Mouse (Mus musculus): ENCODE results near the gene Xab2. TPM values are rescaled to one million over a fixed set of nuclear protein-coding genes. Genes with fewer than 3 reads are reported as not detected.
"Not testable (repeated sequence)": the region's sequence is repeated elsewhere in the genome, so short reads cannot be mapped to it uniquely, and the experiment has no call there.

Xab2 gene
- total and polyA plus RNA-seq, 3 experiments, result 49.9 to 60.7 (median 57.1) TPM

DNA sequence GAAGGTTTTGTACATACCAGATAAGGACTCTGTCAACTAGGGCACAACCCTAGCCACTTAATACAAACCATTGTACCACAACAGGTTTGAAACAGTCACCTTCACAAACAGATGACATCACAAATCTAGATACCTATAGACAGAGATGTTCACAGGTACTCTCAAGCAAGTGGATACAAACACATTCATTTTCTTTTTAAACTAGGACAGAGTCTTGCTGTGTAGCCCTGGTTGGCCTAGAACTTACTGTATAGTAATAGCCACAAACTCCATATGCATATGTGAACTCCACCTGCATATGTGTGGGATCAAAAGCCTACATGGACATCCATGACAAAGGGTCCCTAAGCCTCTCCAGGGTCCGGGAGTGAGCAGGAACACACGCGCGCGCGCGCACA, 34.1 kb downstream of the Xab2 start, which contains the start of gene Camsap3:
Gene Camsap3 (plus strand): TSS at position 301 of the 398 bp plus-strand sequence.
- DNase-seq (ENCODE audit: extremely low read depth), result no peak
- H3K27ac ChIP-seq (ENCODE audit: insufficient read depth, low read depth), result no peak within 1 kb of the TSS
- peak within 1 kb of the TSS; percentile 10; the same call in 1 of the 2 replicates for H3K9ac ChIP-seq (ENCODE audit: insufficient read depth, low read depth)
- peak within 1 kb of the TSS; percentile 82 for H3K4me2 ChIP-seq (ENCODE audit: insufficient read depth, low read depth, poor library complexity, severe bottlenecking)
- H3K4me3 ChIP-seq (replicated peaks in 1 of 3; ENCODE audit: low read depth in 2 of 3, low read length in 2 of 3, poor library complexity in 1 of 3), result peak within 1 kb of the TSS in 2 of 3 experiments; percentile 47 to 58
- H3K79me2 ChIP-seq (replicated peaks; ENCODE audit: control insufficient read depth, extremely low read depth, insufficient read depth, poor library complexity, severe bottlenecking), result no peaks in the 10 kb centered on the region
- 0 out of 2 replicates have a peak, but pooled peaks have one; percentile 15 for TF ChIP-seq NRF1 (IDR thresholded peaks at IDR 0.05; ENCODE audit: low read depth, low read length)
- TF ChIP-seq ETS1 (conservative IDR thresholded peaks at IDR 0.05; ENCODE audit: low read depth, low read length), result no peak
- no peaks in the 10 kb centered on the region for H3K36me3 ChIP-seq (replicated peaks in 1 of 2; ENCODE audit: control insufficient read depth in 1 of 2, insufficient read depth in 1 of 2, low read length in 1 of 2)
- H3K27me3 ChIP-seq (replicated peaks), result peaks cover 24% of the 10 kb centered on the region
- in situ Hi-C loops (cut with MboI; ENCODE audit: low pct_ligation_motif_present, low pct_unique_long_range_greater_than_20kb, low sequenced_read_pairs) (no loop called here), dilution Hi-C loops (cut with MboI; ENCODE audit: extremely low pct_ligation_motif_present, extremely low pct_unique_long_range_greater_than_20kb, low sequenced_read_pairs) (no loop called here)
- H3K9me3 ChIP-seq (replicated peaks; ENCODE audit: low read length), result no peaks in the 10 kb centered on the region
- H3K4me1 ChIP-seq (ENCODE audit: control insufficient read depth in 1 of 2, insufficient read depth in 2 of 2), result no peaks in the 10 kb centered on the region; a peak in 1 of 4 replicates

DNA sequence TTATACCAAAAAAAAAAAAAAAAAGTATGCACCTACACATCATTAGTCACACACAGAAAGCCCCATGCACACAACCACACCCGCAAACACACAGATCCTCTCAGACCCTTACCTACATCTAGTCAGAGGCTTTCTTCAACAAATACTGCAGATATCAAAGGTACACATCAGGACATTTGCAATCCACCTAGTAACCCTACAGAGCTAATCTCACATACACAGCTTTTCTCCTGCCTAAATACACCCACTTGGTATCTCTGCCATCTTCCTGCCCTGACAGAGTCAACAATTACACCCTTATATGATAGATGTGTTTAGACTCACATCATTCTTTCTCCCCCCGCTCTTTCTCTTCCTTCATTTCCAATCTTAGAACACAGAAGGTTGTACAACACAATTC, 34.7 kb downstream of the Xab2 start:
- no peak overlapping the region for H3K4me2 ChIP-seq (ENCODE audit: insufficient read depth, low read depth, poor library complexity, severe bottlenecking)
- H3K9me3 ChIP-seq (replicated peaks; ENCODE audit: low read length), result no peaks in the 10 kb centered on the region
- in situ Hi-C loops (cut with MboI; ENCODE audit: low pct_ligation_motif_present, low pct_unique_long_range_greater_than_20kb, low sequenced_read_pairs), result no loop called here
- no peak for DNase-seq (ENCODE audit: extremely low read depth)
- TF ChIP-seq E2F4 (IDR thresholded peaks at IDR 0.05; ENCODE audit: insufficient replicate concordance, low read depth, low read length), result no peak
- no peak for TF ChIP-seq POLR2AphosphoS2 (IDR thresholded peaks at IDR 0.05; ENCODE audit: low read depth, low read length)
- TF ChIP-seq HCFC1 (IDR thresholded peaks at IDR 0.05; ENCODE audit: low read depth, low read length), result no peak
- no peak for TF ChIP-seq MXI1 (IDR thresholded peaks at IDR 0.05; ENCODE audit: low read depth, low read length)
- TF ChIP-seq SIN3A (IDR thresholded peaks at IDR 0.05; ENCODE audit: low read length), result no peak
- TF ChIP-seq JUN (IDR thresholded peaks at IDR 0.05; ENCODE audit: insufficient read depth, low read depth, low read length), result no peak
- no peak for TF ChIP-seq CTCF (conservative IDR thresholded peaks at IDR 0.05 in 1 of 2, IDR thresholded peaks at IDR 0.05 in 1 of 2; ENCODE audit: low read depth in 2 of 2, low read length in 2 of 2)
- TF ChIP-seq PAX5 (IDR thresholded peaks at IDR 0.05; ENCODE audit: low read length), result no peak
- TF ChIP-seq UBTF (IDR thresholded peaks at IDR 0.05; ENCODE audit: low read depth, low read length), result no peak
- no peaks in the 10 kb centered on the region for H3K36me3 ChIP-seq (replicated peaks in 1 of 2; ENCODE audit: control insufficient read depth in 1 of 2, insufficient read depth in 1 of 2, low read length in 1 of 2)
- H3K27me3 ChIP-seq (replicated peaks), result peaks cover 24% of the 10 kb centered on the region
- H3K4me1 ChIP-seq (ENCODE audit: control insufficient read depth in 1 of 2, insufficient read depth in 2 of 2), result no peaks in the 10 kb centered on the region; a peak in 1 of 4 replicates
- H3K27ac ChIP-seq (ENCODE audit: insufficient read depth, low read depth), result no peak overlapping the region
- H3K79me2 ChIP-seq (replicated peaks; ENCODE audit: control insufficient read depth, extremely low read depth, insufficient read depth, poor library complexity, severe bottlenecking), result no peaks in the 10 kb centered on the region
- no peak overlapping the region for H3K9ac ChIP-seq (ENCODE audit: insufficient read depth, low read depth)
- no peak overlapping the region for H3K4me3 ChIP-seq (replicated peaks in 1 of 3; ENCODE audit: low read depth in 2 of 3, low read length in 2 of 3, poor library complexity in 1 of 3)
- dilution Hi-C loops (cut with MboI; ENCODE audit: extremely low pct_ligation_motif_present, extremely low pct_unique_long_range_greater_than_20kb, low sequenced_read_pairs), result no loop called here

DNA sequence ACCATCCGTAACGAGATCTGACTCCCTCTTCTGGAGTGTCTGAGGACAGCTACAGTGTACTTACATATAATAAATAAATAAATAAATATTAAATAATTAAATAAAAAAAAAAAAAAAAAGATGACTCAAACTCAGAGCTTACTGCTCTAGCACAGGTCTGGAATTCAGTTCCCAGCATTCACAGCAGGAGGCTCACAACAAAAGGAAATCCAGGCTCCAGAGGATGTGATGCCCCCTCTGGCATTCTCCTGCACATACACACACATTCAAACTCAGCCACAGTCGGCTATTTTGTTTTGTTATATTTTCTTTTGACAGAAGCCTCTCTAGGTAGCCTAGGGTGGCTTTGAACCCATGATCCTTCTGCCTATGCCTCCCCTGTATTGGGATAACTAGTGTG, 39.2 kb downstream of the Xab2 start:
- H3K79me2 ChIP-seq (replicated peaks; ENCODE audit: control insufficient read depth, extremely low read depth, insufficient read depth, poor library complexity, severe bottlenecking); H3K36me3 ChIP-seq (replicated peaks in 1 of 2; ENCODE audit: control insufficient read depth in 1 of 2, insufficient read depth in 1 of 2, low read length in 1 of 2); DNase-seq (ENCODE audit: extremely low read depth); H3K4me2 ChIP-seq (ENCODE audit: insufficient read depth, low read depth, poor library complexity, severe bottlenecking); H3K9ac ChIP-seq (ENCODE audit: insufficient read depth, low read depth); dilution Hi-C loops (cut with MboI; ENCODE audit: extremely low pct_ligation_motif_present, extremely low pct_unique_long_range_greater_than_20kb, low sequenced_read_pairs); H3K9me3 ChIP-seq (replicated peaks; ENCODE audit: low read length); H3K4me3 ChIP-seq (replicated peaks in 1 of 3; ENCODE audit: low read depth in 2 of 3, low read length in 2 of 3, poor library complexity in 1 of 3); H3K4me1 ChIP-seq (ENCODE audit: control insufficient read depth in 1 of 2, insufficient read depth in 2 of 2); in situ Hi-C loops (cut with MboI; ENCODE audit: low pct_ligation_motif_present, low pct_unique_long_range_greater_than_20kb, low sequenced_read_pairs); H3K27ac ChIP-seq (ENCODE audit: insufficient read depth, low read depth): not testable (repeated sequence)
- H3K27me3 ChIP-seq (replicated peaks), result peaks cover 36% of the 10 kb centered on the region
